Comparison of ENCODE assay signal across 1 mouse cellular context in the genomic region with DNA sequence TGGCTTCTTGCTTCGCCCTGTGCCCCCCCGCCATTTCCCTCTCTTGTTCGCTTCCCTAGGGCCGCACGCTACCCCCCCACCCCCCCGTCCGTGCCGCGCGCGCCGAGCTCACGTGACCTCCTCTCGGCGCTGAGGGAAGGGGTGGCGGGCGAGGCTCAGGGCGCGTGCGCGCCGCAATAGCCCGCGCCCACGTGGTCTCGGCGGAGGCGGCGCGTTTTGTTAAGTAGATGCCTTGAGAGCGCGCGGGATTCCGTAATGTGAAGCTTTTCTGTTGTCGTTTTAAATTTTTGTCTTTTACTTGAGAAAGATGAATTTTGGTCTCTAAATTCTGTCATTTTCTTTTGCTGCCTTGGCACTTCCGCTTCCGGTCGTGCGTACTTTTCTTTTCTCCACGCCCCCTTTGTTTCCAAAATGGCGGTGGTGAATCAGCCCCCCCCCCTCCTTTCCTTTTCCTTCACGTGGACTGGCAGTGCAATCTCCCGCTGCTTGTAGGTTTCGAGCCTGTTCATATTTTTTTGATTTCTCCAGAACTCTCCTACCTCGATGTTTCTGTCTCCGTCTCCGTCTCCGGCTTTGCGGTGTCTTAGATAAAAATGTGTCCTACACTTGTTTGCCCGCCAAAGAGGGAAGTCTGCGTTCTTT.
TF ChIP-seq lines count a peak whose summit lies in the region.

No protein-coding gene starts in this region.

TF ChIP-seq in CH12.LX, 34 proteins besides CTCF, POLR2A, EP300 and RAD21 (continued from another document):
- TF ChIP-seq ELF1 (IDR thresholded peaks at IDR 0.05; ENCODE audit: low read depth, low read length) (peak; percentile 94), CHD1 (IDR thresholded peaks at IDR 0.05; ENCODE audit: low read depth, low read length) (0 out of 2 replicates have a peak, but pooled peaks have one; percentile 62), MXI1 (IDR thresholded peaks at IDR 0.05; ENCODE audit: low read depth, low read length) (peak; percentile 97), RCOR1 (conservative IDR thresholded peaks at IDR 0.05; ENCODE audit: low read depth, low read length) (no peak), CHD2 (IDR thresholded peaks at IDR 0.05; ENCODE audit: low read length) (no peak), KAT2A (IDR thresholded peaks at IDR 0.05; ENCODE audit: insufficient replicate concordance, low read length) (no peak), MAZ (IDR thresholded peaks at IDR 0.05; ENCODE audit: low read depth, low read length) (no peak; the same call in 1 of the 2 replicates), JUND (conservative IDR thresholded peaks at IDR 0.05; ENCODE audit: low read depth, low read length) (no peak), NELFE (IDR thresholded peaks at IDR 0.05; ENCODE audit: low read depth, low read length) (no peak; the same call in 1 of the 2 replicates), MYC (IDR thresholded peaks at IDR 0.05; ENCODE audit: low read depth, low read length) (peak; percentile 99), UBTF (IDR thresholded peaks at IDR 0.05; ENCODE audit: low read depth, low read length) (no peak), ZMIZ1 (IDR thresholded peaks at IDR 0.05; ENCODE audit: low read depth, low read length) (0 out of 2 replicates have a peak, but pooled peaks have one; percentile 4), E2F4 (IDR thresholded peaks at IDR 0.05; ENCODE audit: insufficient replicate concordance, low read depth, low read length) (no peak), SIN3A (IDR thresholded peaks at IDR 0.05; ENCODE audit: low read length) (peak; percentile 95), HCFC1 (IDR thresholded peaks at IDR 0.05; ENCODE audit: low read depth, low read length) (peak; percentile 72), MAX (IDR thresholded peaks at IDR 0.05; ENCODE audit: low read length) (peak; percentile 96), POLR2AphosphoS2 (IDR thresholded peaks at IDR 0.05; ENCODE audit: low read depth, low read length) (no peak), PAX5 (IDR thresholded peaks at IDR 0.05; ENCODE audit: low read length) (no peak), JUN (IDR thresholded peaks at IDR 0.05; ENCODE audit: insufficient read depth, low read depth, low read length) (no peak), ZKSCAN1 (IDR thresholded peaks at IDR 0.05; ENCODE audit: borderline replicate concordance, low read depth, low read length) (no peak), MAFK (IDR thresholded peaks at IDR 0.05; ENCODE audit: insufficient replicate concordance, low read length) (no peak), ETS1 (conservative IDR thresholded peaks at IDR 0.05; ENCODE audit: low read depth, low read length) (no peak), ZNF384 (IDR thresholded peaks at IDR 0.05; ENCODE audit: low read depth, low read length) (0 out of 2 replicates have a peak, but pooled peaks have one; percentile 8), IRF4 (IDR thresholded peaks at IDR 0.05; ENCODE audit: low read depth, low read length) (no peak; the same call in 1 of the 2 replicates), GABPA (IDR thresholded peaks at IDR 0.05; ENCODE audit: insufficient replicate concordance, low read depth, low read length) (no peak)
